Mouse (Mus musculus): ENCODE results near the gene Rubcnl.

DNA sequence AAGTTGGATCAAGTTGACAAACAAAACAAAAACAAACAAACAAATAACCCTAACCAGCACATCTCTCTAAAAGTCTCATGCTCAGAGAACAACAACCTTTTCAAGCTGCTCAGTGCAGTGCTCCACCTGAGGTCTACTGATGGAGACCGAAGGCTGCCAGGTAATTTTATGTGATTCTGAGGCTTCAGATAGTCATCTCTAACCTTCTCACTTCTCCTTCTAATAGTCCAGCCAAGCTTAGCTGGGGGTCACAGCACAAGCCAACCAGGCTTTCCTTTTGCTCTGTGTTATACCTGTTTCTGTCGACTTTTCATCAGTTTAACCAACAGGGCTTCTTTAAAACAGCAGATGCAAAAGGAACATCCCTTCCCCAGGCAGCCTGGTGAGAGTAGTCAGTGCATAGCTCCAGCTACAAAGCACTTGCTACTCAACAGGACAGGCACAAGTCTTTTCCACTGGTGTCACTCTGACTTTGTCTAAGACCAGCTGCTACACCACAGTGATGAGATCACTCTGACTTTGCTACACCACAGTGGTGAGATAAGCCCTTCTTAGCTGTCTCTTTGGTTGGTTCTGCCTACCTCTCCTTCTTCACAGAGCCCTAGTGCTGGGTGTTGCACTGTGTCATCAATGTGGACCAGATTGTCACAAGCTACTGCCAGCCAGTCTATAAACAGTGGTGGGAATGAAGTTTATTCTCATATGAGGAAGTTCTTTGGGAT lies 10.2 kb upstream of the Rubcnl start:
- TF ChIP-seq POLR2A (IDR thresholded peaks at IDR 0.05; ENCODE audit: insufficient read depth, low read depth, low read length): no peak
- TF ChIP-seq EP300 (IDR thresholded peaks at IDR 0.05; ENCODE audit: insufficient read depth, low read depth, low read length): no peak
